Mouse (Mus musculus): Measurements from ENCODE around the gene Nme7. TPM values are rescaled to one million over a fixed set of nuclear protein-coding genes. Genes with fewer than 3 reads are reported as not detected.

Nme7 gene
- total and polyA plus RNA-seq, 2 experiments from 2014 or later = 9.0 to 10.5 TPM

DNA sequence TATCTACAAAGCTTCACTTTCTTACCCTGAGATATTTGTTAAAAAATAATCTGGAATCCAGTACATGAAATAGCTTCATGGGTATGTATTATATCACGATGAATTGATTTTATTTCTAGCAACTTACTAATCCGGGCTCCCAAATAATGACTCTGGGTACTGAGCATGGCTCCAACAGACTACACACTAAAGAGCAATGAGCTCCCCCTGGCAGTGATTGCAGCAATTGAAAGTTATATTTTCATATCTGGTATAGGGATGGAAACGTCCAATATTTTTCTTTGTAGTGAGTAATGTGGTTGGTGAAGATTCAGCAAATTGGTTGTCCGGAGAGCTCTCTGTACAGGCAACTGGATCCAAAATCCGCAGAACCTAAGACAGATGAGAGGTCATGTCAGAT lies 11.9 kb upstream of the Nme7 start:
- WGBS = 82% methylated on average over 5 of the region's 5 CpGs
- no peak for ATAC-seq (ENCODE audit: insufficient read depth, low read depth)
- Histone ChIP-seq H3K27me3 (ENCODE audit: control insufficient read depth, insufficient read depth, low read length) (no peaks in the 10 kb centered on the region), H3K4me2 (ENCODE audit: low read depth, low read length) (no peak overlapping the region), H3K4me3 (ENCODE audit: low read depth, low read length) (no peak overlapping the region), H3K4me1 (ENCODE audit: control insufficient read depth, insufficient read depth) (no peaks in the 10 kb centered on the region), H3K36me3 (replicated peaks; ENCODE audit: control insufficient read depth, insufficient read depth, low read length) (peaks cover 53% of the 10 kb centered on the region), H3K9me3 (replicated peaks; ENCODE audit: control insufficient read depth, low read length) (no peaks in the 10 kb centered on the region), H3K9ac (replicated peaks; ENCODE audit: low read depth, low read length) (no peak overlapping the region), H3K27ac (ENCODE audit: low read depth) (no peak overlapping the region)
- TF ChIP-seq CTCF (IDR thresholded peaks at IDR 0.05; ENCODE audit: low read depth) (no peak), EP300 (IDR thresholded peaks at IDR 0.05; ENCODE audit: low read depth) (no peak)
- no peak for DNase-seq (ENCODE audit: low spot score)

DNA sequence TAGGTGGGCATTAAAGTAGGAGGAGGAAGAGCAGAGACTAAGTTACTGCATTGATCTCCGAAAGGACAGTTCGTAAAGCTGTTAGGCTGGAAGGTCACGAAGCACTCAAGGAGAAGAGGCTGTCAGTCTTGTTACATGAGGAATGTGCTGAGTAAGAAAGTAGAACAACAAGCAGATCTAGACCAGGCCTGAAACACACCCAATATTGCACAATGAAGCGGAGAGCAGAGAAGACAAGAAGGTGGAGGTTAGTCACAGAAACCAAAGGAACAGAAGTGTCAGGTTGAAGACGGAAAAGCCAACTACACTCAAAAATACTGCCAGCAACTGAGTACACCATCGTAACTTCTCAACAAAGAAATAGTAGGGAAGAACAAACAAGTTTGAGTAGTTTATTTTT lies 9.8 kb upstream of the Nme7 start:
- ATAC-seq (ENCODE audit: insufficient read depth, low read depth) = no peak
- no peaks in the 10 kb centered on the region for H3K9me3 ChIP-seq (replicated peaks; ENCODE audit: control insufficient read depth, low read length)
- H3K36me3 ChIP-seq (replicated peaks; ENCODE audit: control insufficient read depth, insufficient read depth, low read length) = peaks cover 71% of the 10 kb centered on the region
- DNase-seq (ENCODE audit: low spot score) = no peak
- H3K4me2 ChIP-seq (ENCODE audit: low read depth, low read length) = no peak overlapping the region
- no peaks in the 10 kb centered on the region for H3K4me1 ChIP-seq (ENCODE audit: control insufficient read depth, insufficient read depth)
- 80% methylated on average over 6 of the region's 6 CpGs for WGBS
- TF ChIP-seq CTCF (IDR thresholded peaks at IDR 0.05; ENCODE audit: low read depth) = no peak
- TF ChIP-seq EP300 (IDR thresholded peaks at IDR 0.05; ENCODE audit: low read depth) = no peak
- no peak overlapping the region for H3K9ac ChIP-seq (replicated peaks; ENCODE audit: low read depth, low read length)
- H3K27ac ChIP-seq (ENCODE audit: low read depth) = no peak overlapping the region
- H3K4me3 ChIP-seq (ENCODE audit: low read depth, low read length) = no peak overlapping the region
- H3K27me3 ChIP-seq (ENCODE audit: control insufficient read depth, insufficient read depth, low read length) = no peaks in the 10 kb centered on the region

DNA sequence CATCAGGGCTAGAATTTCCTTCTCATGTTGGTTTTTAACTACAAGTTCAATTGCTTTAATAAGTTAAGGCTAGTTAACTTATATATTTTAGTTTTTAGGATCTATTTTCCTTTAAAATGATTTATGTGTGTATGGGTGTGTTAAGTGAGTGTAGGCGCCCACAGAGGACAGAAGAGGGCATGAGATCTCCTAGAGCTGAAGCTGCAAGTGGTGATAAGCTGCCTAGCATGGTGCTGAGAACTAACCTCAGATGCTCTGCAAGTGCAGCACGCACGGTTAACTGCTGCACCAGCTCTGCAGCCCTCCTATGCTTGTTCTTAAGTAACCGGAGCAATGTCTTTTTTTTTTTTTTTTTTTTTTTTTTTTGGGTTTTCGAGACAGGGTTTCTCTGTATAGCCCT lies 7.4 kb upstream of the Nme7 start:
- ATAC-seq (ENCODE audit: insufficient read depth, low read depth) = no peak
- Histone ChIP-seq H3K4me1 (ENCODE audit: control insufficient read depth, insufficient read depth) (no peaks in the 10 kb centered on the region), H3K4me3 (ENCODE audit: low read depth, low read length) (no peak overlapping the region), H3K36me3 (replicated peaks; ENCODE audit: control insufficient read depth, insufficient read depth, low read length) (peaks cover 79% of the 10 kb centered on the region), H3K9ac (replicated peaks; ENCODE audit: low read depth, low read length) (no peak overlapping the region), H3K4me2 (ENCODE audit: low read depth, low read length) (no peak overlapping the region), H3K27ac (ENCODE audit: low read depth) (no peak overlapping the region), H3K27me3 (ENCODE audit: control insufficient read depth, insufficient read depth, low read length) (no peaks in the 10 kb centered on the region), H3K9me3 (replicated peaks; ENCODE audit: control insufficient read depth, low read length) (no peaks in the 10 kb centered on the region)
- WGBS = 88% methylated on average over 4 of the region's 5 CpGs
- no peak for DNase-seq (ENCODE audit: low spot score)
- TF ChIP-seq CTCF (IDR thresholded peaks at IDR 0.05; ENCODE audit: low read depth) (no peak), EP300 (IDR thresholded peaks at IDR 0.05; ENCODE audit: low read depth) (no peak)

DNA sequence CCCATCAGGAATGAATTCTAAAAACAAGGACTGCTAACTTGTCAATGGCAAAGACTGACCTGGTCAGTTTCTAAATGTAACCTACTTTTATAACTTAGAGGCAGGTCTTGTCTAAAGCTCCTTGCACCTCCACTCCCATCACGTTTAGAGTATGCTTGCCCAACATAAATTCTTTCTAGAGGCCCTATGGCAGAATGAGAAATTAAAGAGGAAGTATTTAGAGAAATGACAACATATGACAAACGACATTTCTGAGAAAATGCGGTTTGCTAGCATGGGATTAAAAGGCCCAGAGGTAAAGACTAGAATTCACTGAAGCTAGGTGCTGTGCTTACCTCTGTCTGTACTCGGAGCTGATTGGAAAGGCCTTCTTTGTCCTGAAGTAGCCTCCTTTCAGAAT lies 2.0 kb upstream of the Nme7 start:
- no peak overlapping the region for H3K27ac ChIP-seq (ENCODE audit: low read depth)
- H3K4me3 ChIP-seq (ENCODE audit: low read depth, low read length) = no peak overlapping the region
- 86% methylated on average over 4 of the region's 4 CpGs for WGBS
- H3K4me2 ChIP-seq (ENCODE audit: low read depth, low read length) = no peak overlapping the region
- TF ChIP-seq CTCF (IDR thresholded peaks at IDR 0.05; ENCODE audit: low read depth) (no peak), EP300 (IDR thresholded peaks at IDR 0.05; ENCODE audit: low read depth) (no peak)
- no peak overlapping the region for H3K9ac ChIP-seq (replicated peaks; ENCODE audit: low read depth, low read length)
- 0 out of 2 replicates have a peak, but pooled peaks cover 5% of the 10 kb centered on the region for H3K4me1 ChIP-seq (ENCODE audit: control insufficient read depth, insufficient read depth)
- H3K36me3 ChIP-seq (replicated peaks; ENCODE audit: control insufficient read depth, insufficient read depth, low read length) = peaks cover 59% of the 10 kb centered on the region
- DNase-seq (ENCODE audit: low spot score) (no peak), ATAC-seq (ENCODE audit: insufficient read depth, low read depth) (no peak)
- no peaks in the 10 kb centered on the region for H3K27me3 ChIP-seq (ENCODE audit: control insufficient read depth, insufficient read depth, low read length)
- no peaks in the 10 kb centered on the region for H3K9me3 ChIP-seq (replicated peaks; ENCODE audit: control insufficient read depth, low read length)

DNA sequence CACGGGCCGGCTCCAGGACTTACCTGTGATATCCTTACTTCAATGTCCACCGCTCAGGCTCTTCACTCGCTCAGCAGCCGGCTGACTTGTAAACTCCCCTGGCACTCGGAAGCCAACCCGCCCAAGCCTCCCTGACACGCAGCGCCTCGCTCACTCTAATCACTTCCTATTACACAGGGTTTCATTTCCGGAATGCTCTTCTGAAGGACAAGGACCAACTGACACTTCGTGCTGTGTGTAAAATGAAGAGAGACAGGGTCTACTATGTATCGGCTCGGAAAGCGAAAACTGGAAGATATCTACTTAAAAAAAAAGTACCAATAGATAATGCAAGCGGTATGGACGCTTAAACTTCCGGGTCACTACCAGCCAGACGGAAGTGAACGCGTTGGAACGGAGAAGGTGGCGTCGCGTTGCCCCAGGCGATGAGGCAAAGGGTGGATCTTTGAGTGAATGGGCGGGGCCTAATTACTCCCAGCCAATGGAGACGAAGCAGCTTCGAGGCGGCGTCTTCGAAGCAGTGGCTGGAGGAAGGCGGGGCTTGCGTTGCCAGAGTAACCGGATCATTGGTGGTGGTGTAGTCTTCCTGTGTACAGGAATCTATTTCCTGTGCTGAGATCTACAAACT lies 3.3 kb downstream of the Nme7 start, which contains the start of gene Blzf1:
Gene Blzf1, minus strand, starts transcription at position 366 of the 628 bp plus-strand sequence.
- Histone ChIP-seq H3K4me1 (ENCODE audit: control insufficient read depth, insufficient read depth) (peaks cover 5% of the 10 kb centered on the region; the same call in 1 of the 2 replicates), H3K9me3 (replicated peaks; ENCODE audit: control insufficient read depth, low read length) (no peaks in the 10 kb centered on the region), H3K36me3 (replicated peaks; ENCODE audit: control insufficient read depth, insufficient read depth, low read length) (peaks cover 12% of the 10 kb centered on the region), H3K27ac (ENCODE audit: low read depth) (peak within 1 kb of the TSS; percentile 75), H3K9ac (replicated peaks; ENCODE audit: low read depth, low read length) (peak within 1 kb of the TSS; percentile 83), H3K27me3 (ENCODE audit: control insufficient read depth, insufficient read depth, low read length) (no peaks in the 10 kb centered on the region), H3K4me2 (ENCODE audit: low read depth, low read length) (peak within 1 kb of the TSS; percentile 79), H3K4me3 (ENCODE audit: low read depth, low read length) (peak within 1 kb of the TSS; percentile 89)
- DNase-seq (ENCODE audit: low spot score) (peak; percentile 97), ATAC-seq (ENCODE audit: insufficient read depth, low read depth) (peak; percentile 99)
- TF ChIP-seq EP300 (IDR thresholded peaks at IDR 0.05; ENCODE audit: low read depth) = no peak
- no peak for TF ChIP-seq CTCF (IDR thresholded peaks at IDR 0.05; ENCODE audit: low read depth)
- WGBS = under 1% methylated on average over 35 of the region's 35 CpGs

DNA sequence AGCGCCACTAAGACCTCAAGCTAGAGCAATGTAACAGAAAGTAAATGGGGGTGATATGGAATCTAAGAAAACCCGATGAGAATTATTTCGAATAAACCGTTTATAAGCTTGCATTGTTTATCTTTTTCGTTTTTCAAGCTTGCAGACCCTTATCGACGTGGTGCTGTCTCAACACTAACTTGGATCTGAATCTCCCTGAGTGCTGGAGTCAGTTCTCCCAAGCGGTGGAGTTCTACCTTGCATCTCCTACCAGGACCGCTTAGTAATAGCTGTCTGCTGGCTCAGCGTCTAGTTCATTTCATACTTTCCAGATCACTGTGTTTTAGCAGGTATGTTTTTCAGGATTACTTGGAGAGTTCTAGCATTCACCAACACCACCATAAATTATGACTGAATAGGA lies 4.0 kb downstream of the Nme7 start:
- Histone ChIP-seq H3K27me3 (ENCODE audit: control insufficient read depth, insufficient read depth, low read length) (no peaks in the 10 kb centered on the region), H3K4me3 (ENCODE audit: low read depth, low read length) (peak overlapping the region; percentile 89), H3K36me3 (replicated peaks; ENCODE audit: control insufficient read depth, insufficient read depth, low read length) (peaks cover 14% of the 10 kb centered on the region; the same call in 1 of the 2 replicates), H3K27ac (ENCODE audit: low read depth) (no peak overlapping the region), H3K9ac (replicated peaks; ENCODE audit: low read depth, low read length) (peak overlapping the region; percentile 56), H3K4me2 (ENCODE audit: low read depth, low read length) (peak overlapping the region; percentile 79), H3K4me1 (ENCODE audit: control insufficient read depth, insufficient read depth) (peaks cover 5% of the 10 kb centered on the region; the same call in 1 of the 2 replicates), H3K9me3 (replicated peaks; ENCODE audit: control insufficient read depth, low read length) (no peaks in the 10 kb centered on the region)
- TF ChIP-seq CTCF (IDR thresholded peaks at IDR 0.05; ENCODE audit: low read depth) = no peak
- TF ChIP-seq EP300 (IDR thresholded peaks at IDR 0.05; ENCODE audit: low read depth) = no peak
- 10% methylated on average over 10 of the region's 10 CpGs for WGBS
- ATAC-seq (ENCODE audit: insufficient read depth, low read depth) = no peak
- no peak for DNase-seq (ENCODE audit: low spot score)

Measured in heart, postnatal 0 days (tissue).